Mouse (Mus musculus) small intestine, adult 2 months (tissue): ENCODE measurements at regions not wholly inside any gene's neighbourhood (a gene's known extent, or its start where the extent isn't known, plus 50 kb on each side); places are given as distances from the start of the nearest gene placed in this dataset.

Experiments
- H3K27ac ChIP-seq: fragments of 200-500 bp; 2 replicates; pipeline ENCODE4 v1.5.1; 2012; ENCODE audit warnings: low read depth, low read length, control low read depth, inconsistent platforms; ENCODE audit not compliant: insufficient read depth
- H3K27me3 ChIP-seq: fragments of 200-500 bp; 2 replicates; pipeline ENCODE4 v1.6.1; 2012; ENCODE audit warnings: mild to moderate bottlenecking, moderate library complexity, low read length, inconsistent platforms; ENCODE audit not compliant: control insufficient read depth, insufficient read depth
- H3K36me3 ChIP-seq: fragments of 200-500 bp; 2 replicates; pipeline ENCODE4 v1.6.1; 2012; ENCODE audit warnings: mild to moderate bottlenecking, low read length, control low read depth, inconsistent platforms; ENCODE audit not compliant: control insufficient read depth, insufficient read depth
- H3K4me1 ChIP-seq: fragments of 200-500 bp; 2 replicates; pipeline ENCODE4 v1.6.1; 2012; ENCODE audit warnings: low read length, inconsistent platforms, mixed read lengths; ENCODE audit not compliant: control insufficient read depth, insufficient read depth, insufficient read length
- H3K4me3 ChIP-seq: fragments of 200-500 bp; 2 replicates; pipeline ENCODE4 v1.5.1; 2012; ENCODE audit warnings: low read depth, mild to moderate bottlenecking, control low read depth, inconsistent platforms, low read length, moderate library complexity
- CTCF ChIP-seq: fragments of 200-500 bp; IDR thresholded peaks from 2 replicates; pipeline ENCODE4 v1.5.1; 2012; ENCODE audit warnings: low read depth, mild to moderate bottlenecking, control low read depth, inconsistent platforms, low read length, moderate library complexity, mixed read lengths; ENCODE audit not compliant: insufficient replicate concordance, insufficient read length; ENCODE audit errors: extremely low read depth
- POLR2A ChIP-seq: fragments of 200-500 bp; IDR thresholded peaks from 2 replicates; pipeline ENCODE4 v1.6.1; 2012; ENCODE audit warnings: low read depth, mild to moderate bottlenecking, control low read depth, inconsistent platforms, low read length, moderate library complexity
- WGBS: fragments of 180-500 bp; shearing (Covaris S2); methylation state at CpG from one replicate; pipeline ENCODE4 v1.1.7; 2018; 5-methylcytosine and 5-hydroxymethylcytosine counted together

- WGBS, result 60% methylated on average over 4 of the region's 4 CpGs
- TF ChIP-seq POLR2A, result no peak
- TF ChIP-seq CTCF, result no peak
- no peaks in the 10 kb centered on the region for H3K27me3 ChIP-seq
- no peak overlapping the region for H3K4me3 ChIP-seq
- H3K27ac ChIP-seq, result no peak overlapping the region
- H3K36me3 ChIP-seq, result no peaks in the 10 kb centered on the region
- peaks cover 2% of the 10 kb centered on the region; the same call in 1 of the 2 replicates for H3K4me1 ChIP-seq
These were observed 800.3 kb upstream of the Lrrc6 start for GRCm38 (mm10) chr15:67301024-67301423.

DNA sequence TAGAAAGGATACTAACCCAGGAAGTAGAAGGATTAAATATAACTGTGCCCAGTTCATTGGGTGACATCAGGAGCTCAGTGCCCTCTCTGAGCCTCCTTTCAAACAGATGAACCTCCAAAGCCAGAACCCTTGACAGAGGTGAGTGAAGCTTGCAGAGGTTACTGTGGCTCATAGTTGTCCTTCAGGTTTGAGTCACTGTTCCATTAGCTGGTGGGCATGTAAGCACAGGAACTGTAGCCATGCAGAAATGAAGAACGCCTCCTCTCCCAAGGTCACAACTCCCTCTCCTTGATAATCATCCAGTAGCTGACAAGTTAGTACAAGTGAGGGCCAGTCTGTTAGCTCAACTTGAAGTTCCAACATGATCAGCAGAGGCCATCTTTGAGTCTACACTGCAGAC, 794.1 kb upstream of the Lrrc6 start:
- TF ChIP-seq CTCF, result no peak
- no peak for TF ChIP-seq POLR2A
- H3K4me3 ChIP-seq, result no peak overlapping the region
- 86% methylated on average over 1 of the region's 1 CpGs for WGBS

DNA sequence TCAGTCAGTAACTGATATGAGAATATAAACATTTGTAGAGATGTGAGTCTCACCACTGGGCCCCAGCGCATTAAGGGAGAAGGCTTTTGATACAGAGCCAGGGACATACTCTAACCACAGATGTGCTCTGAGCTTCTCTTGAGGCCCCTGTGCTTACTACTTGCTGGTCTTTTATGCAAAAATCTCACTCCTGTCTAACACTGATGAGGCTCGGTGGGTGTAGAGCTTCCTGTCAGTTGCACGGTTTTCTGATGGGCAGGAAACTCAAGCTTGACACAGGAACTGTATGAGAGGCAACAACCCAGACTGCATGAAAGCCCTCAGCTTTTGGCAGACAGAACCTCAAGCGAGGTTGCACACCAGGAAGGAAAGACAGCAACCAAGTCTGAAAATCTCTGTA, 789.0 kb upstream of the Lrrc6 start:
- 54% methylated on average over 4 of the region's 4 CpGs for WGBS
- Histone ChIP-seq H3K4me1 (no peaks in the 10 kb centered on the region), H3K27ac (no peak overlapping the region), H3K27me3 (no peaks in the 10 kb centered on the region), H3K36me3 (no peaks in the 10 kb centered on the region), H3K4me3 (no peak overlapping the region)
- TF ChIP-seq POLR2A (no peak), CTCF (no peak)

More for the DNA sequence above, 794.1 kb upstream of the Lrrc6 start:
- H3K27ac ChIP-seq, result no peak overlapping the region
- no peaks in the 10 kb centered on the region for H3K36me3 ChIP-seq
- no peaks in the 10 kb centered on the region for H3K4me1 ChIP-seq
- no peaks in the 10 kb centered on the region for H3K27me3 ChIP-seq

DNA sequence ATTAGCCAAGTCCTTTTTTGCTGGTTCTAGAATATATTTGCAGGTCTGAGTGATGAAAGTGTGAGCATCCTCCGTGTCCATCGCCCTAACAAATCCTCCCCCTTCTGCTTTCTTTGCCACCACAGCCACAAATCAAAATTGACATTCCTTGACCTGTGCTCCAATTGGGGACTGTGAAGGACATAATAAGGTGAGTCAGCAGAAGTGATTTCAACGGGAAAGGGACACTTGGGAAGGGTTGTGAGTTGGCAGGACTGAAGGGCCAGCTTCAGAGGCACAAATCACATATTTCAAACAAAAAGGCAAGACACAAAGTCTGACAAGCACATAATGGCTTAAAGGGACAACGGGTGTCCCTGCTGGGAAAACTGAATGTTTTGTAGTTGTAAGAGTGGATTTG, 784.2 kb upstream of the Lrrc6 start:
- Histone ChIP-seq H3K4me3 (no peak overlapping the region), H3K27ac (no peak overlapping the region), H3K27me3 (no peaks in the 10 kb centered on the region), H3K36me3 (no peaks in the 10 kb centered on the region), H3K4me1 (no peaks in the 10 kb centered on the region)
- no peak for TF ChIP-seq CTCF
- TF ChIP-seq POLR2A, result no peak
- 73% methylated on average over 4 of the region's 4 CpGs for WGBS

GRCm38 (mm10) chr15:67283275-67283972, 782.7 kb upstream of the Lrrc6 start:
- no peaks in the 10 kb centered on the region for H3K36me3 ChIP-seq
- 82% methylated on average over 3 of the region's 3 CpGs for WGBS
- no peak overlapping the region for H3K27ac ChIP-seq
- TF ChIP-seq CTCF (no peak), POLR2A (no peak)
- no peaks in the 10 kb centered on the region for H3K4me1 ChIP-seq
- no peaks in the 10 kb centered on the region for H3K27me3 ChIP-seq
- H3K4me3 ChIP-seq, result no peak overlapping the region

GRCm38 (mm10) chr15:67278869-67279268, 778.2 kb upstream of the Lrrc6 start:
- no peak overlapping the region for H3K4me3 ChIP-seq
- H3K36me3 ChIP-seq, result no peaks in the 10 kb centered on the region
- no peak overlapping the region for H3K27ac ChIP-seq
- TF ChIP-seq CTCF (no peak), POLR2A (no peak)
- 71% methylated on average over 1 of the region's 1 CpGs for WGBS
- H3K4me1 ChIP-seq, result no peaks in the 10 kb centered on the region
- no peaks in the 10 kb centered on the region for H3K27me3 ChIP-seq

- H3K36me3 ChIP-seq, result no peaks in the 10 kb centered on the region
- no peaks in the 10 kb centered on the region for H3K4me1 ChIP-seq
- TF ChIP-seq POLR2A (no peak), CTCF (no peak)
- H3K4me3 ChIP-seq, result no peak overlapping the region
- H3K27ac ChIP-seq, result no peak overlapping the region
- no peaks in the 10 kb centered on the region for H3K27me3 ChIP-seq
These were observed 774.3 kb upstream of the Lrrc6 start for GRCm38 (mm10) chr15:67275058-67275457.
